Mouse (Mus musculus): ENCODE data around the gene Pcca.
"Not testable (repeated sequence)": the region's sequence is repeated elsewhere in the genome, so short reads cannot be mapped to it uniquely, and the experiment has no call there.

Gene Pcca

GRCm38 (mm10) chr14:122570862-122571261 lies 36.7 kb downstream of the Pcca start:
- DNase-seq: no peak

GRCm38 (mm10) chr14:122574064-122574751 lies 40.1 kb downstream of the Pcca start:
- DNase-seq: no peak

DNA sequence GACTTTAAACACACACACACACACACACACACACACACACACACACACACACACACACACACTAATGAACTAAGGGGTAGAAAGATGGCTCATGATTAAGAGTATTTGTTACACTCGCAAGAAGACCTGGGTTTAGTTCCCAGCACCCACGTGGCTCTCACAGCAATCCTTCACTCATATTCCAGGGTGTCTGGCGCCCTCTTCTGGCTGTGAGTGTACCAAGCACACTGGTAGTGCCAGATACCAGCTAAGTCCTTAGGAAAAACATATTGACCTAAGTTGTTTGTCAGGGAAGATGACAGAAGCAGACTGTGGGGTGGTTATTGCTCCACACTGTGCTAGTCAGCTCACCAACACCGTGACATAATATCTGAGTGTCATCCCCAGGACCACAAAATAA lies 43.7 kb downstream of the Pcca start:
- DNase-seq: no peak

DNA sequence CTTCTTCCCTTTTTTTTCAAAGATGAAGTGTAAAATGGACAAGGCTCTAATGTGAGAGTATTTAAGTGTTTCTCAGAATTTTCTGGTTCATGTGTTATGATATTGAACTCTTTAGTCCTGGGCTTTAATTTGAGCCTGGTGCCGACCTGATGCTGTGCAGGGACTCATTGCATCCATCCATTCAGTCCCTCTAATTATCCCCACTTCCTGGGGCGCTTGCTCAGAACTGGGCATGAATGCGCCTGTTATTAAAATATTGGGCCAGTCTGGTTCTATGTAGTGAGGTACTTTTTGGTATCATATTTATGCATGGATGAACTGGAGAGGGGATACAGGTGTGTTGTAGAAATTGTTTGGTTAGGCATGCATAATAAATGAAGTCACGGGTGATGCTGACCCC lies 47.9 kb downstream of the Pcca start:
- no peak for DNase-seq

DNA sequence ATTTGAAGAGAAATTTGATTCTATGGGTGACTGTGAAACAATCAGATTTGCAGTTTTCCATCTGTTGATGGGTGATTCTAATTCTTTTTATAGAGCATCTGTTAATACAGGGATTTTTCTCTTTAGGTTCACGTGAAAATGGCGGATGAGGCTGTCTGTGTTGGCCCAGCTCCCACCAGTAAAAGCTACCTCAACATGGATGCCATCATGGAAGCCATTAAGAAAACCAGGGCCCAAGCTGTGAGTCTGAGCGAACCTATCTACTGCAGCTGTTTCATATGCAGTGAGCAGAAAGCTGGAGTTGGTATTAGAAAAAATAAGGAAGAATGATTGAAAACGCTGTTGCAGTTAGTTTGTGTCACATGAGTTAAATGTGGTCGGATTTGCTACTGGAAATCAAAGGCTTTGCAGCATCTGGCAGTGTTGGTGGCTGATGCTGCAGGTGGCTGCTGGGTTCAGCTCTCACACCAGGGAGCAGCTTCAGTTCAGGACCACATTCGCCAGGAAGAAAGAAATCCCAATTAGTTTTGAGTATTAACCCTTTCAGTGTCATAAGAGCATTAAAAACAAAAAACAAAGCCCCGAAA lies 48.5 kb downstream of the Pcca start:
- DNase-seq: no peak

- DNase-seq: not testable (repeated sequence)
Observed at GRCm38 (mm10) chr14:122584087-122584486, 50.0 kb downstream of the Pcca start.

DNA sequence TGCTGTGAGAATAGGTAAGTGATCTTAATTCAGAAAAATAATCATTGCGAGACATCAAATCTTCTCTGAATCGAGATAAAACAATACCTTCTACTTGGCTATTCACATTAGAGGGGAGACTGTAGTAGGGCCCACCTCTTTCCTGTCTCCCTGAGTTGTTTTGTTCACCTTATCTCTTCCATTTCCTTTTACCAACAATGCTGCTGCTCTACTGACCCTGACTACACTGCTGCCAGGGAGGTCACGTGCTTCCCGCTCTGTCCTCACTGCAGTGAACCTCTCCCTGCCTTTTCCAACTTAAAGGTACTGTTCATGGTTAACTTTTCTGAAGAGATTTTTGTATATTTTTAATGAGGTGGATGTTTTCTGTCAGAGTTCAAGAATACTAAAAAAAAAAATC lies 52.8 kb downstream of the Pcca start:
- no peak for DNase-seq

DNA sequence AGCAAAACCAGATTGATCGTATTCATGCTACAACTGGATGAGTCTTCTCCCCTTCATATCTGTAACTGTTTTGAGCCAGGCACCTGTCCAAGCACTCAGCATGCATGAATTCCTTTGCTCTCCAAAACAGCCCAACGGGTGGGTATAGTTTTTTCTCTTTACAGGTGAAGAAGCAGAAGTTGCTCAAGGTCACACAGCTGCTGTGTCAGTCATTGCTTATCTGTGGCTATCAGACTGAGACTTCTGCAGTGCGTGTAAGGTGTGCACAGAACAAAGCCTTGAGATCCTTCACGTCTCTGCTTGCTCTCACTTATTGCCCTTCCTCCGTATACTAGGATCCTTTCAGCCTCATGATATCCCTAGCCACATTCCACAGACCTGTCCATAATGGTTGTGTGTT lies 63.4 kb downstream of the Pcca start:
- DNase-seq: no peak

- no peak for DNase-seq
Observed at GRCm38 (mm10) chr14:122598802-122599201, 64.7 kb downstream of the Pcca start.

DNA sequence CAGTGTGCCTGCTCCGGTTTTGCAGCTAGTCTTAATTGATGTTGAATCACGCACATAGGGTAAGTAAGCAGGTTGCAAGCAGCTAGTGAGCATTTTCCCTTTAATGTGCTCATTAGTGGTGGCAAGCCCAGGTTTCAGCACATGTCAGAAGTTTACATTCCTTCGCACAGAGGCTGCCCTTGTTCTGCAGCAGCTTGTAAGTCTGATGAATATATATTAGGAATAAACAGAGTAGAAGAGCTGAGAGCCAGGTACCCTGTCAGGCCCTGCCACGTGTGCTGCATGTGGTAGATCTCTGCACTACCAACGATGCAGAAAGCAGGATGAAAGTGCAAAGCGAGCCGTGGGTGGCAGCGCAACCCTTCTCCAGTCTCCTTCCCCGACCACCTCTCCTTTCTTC lies 65.7 kb downstream of the Pcca start:
- no peak for DNase-seq

DNA sequence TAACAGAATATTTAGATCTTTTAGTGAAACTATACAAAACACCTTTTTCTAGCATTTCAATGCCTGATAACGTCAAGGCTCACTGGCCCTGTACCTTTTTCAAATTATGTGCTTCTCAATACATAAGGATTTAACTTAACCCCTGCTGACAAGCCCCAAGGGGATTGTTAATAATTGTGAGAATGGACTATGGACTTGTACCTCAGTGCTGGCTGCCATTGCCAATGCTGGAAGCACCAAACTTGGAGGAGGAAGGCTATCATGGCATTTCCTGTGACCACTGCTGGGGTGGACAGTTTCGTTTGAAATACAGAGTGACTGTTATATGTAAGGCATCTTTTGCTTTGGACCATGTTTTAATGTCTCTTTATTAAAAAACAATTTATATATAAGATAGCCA lies 68.6 kb downstream of the Pcca start:
- no peak for DNase-seq

DNA sequence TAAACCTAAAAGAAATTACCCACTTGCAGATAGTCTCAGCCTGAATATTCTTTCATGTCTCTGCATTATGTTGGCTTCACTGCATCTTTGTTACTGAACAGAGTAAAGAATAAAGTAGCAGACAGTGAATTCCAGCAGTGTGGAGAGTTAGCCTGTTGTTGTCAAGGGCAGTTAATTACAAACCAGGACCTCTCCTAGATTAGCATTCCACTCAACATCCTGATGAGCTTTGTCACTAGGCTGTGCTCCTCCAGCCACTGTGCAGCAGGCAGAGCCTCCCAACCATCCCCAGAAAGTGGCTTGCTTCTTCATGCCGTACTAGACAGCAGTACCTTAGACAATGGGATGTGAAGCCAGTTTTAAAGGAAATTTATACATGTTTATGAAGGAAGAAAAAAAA lies 72.4 kb downstream of the Pcca start:
- no peak for DNase-seq

DNA sequence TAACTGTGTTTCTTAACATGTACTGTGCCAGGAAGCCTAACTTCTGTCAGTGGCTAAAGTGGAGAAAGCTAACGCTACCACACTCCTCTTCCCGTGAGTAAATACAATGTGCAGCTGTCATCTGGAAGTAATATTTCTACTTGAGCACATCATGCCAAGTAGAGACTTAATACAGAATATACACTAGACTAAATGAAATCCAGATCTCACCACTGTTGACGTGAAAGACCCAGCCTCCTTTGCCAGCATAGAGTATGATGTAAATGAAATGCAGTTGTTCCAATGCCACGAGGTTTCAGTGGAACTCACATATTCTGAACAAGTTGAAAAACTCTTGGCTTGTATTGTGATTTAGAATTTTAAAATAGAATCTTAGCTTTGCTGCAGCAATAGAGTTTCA lies 73.3 kb downstream of the Pcca start:
- no peak for DNase-seq

DNA sequence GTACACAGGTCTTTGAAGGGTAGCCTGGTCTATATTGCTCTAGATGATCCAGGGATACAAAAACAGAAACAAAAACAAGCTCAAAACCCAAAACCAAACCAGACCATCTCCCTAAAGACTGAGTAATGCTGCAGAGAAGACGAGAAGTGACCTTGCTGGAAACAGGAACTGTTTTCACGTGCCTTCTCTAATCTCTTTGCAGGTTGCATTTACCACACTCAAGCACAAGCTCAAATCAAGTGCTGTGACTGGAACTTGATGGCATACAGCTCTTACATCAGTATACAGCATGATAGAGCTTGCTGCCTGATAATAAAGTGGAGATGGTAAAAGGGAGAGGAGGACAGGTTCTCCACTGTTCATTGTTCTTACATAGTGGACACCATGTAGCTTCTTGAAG lies 74.2 kb downstream of the Pcca start:
- DNase-seq: no peak

DNA sequence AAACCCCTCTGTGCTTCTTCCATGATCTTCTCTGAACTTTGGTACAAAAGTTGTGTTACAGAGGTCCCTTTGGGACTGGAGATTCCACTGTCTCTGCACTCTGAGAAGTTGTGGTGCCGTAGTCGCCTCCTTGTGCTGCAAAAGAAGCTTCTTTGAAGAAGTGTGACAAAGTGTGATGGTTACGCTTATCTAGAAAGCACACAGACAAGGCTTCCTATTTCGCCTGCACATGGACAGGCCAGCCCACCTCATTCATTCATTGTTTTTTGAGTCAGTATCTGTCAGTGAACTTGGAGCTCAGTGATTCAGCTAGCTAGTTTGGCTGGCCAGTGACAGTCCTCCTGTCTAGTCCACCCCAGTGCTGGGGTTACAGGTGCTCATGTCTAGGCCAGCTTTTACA lies 76.9 kb downstream of the Pcca start:
- DNase-seq: no peak

- DNase-seq: no peak
Observed at GRCm38 (mm10) chr14:122612317-122612716, 78.2 kb downstream of the Pcca start.

DNA sequence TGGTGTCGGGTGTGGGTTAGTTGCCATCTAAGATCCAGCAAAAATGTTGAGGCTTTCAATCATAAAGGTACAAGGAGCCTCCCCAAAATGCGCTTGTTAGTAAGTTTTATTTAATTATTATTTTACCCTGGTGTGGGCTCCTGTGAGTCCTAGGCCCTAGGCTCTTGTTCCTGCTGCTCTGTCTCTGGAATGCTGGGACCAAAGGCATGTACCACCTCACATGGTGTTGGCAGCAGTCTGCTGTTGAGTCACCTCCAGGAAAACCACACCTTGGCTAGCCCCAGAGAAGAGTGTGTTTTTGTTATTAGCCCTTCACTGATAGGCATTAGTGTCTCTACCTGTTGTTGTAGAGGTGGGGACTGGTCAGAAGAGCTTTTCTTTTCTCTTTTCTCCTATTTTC lies 83.5 kb downstream of the Pcca start:
- no peak for DNase-seq

GRCm38 (mm10) chr14:122633416-122633815 lies 99.3 kb downstream of the Pcca start:
- no peak for DNase-seq

GRCm38 (mm10) chr14:122636601-122637000 lies 102.5 kb downstream of the Pcca start:
- DNase-seq: no peak

GRCm38 (mm10) chr14:122637798-122638555 lies 103.9 kb downstream of the Pcca start:
- DNase-seq: no peak

DNA sequence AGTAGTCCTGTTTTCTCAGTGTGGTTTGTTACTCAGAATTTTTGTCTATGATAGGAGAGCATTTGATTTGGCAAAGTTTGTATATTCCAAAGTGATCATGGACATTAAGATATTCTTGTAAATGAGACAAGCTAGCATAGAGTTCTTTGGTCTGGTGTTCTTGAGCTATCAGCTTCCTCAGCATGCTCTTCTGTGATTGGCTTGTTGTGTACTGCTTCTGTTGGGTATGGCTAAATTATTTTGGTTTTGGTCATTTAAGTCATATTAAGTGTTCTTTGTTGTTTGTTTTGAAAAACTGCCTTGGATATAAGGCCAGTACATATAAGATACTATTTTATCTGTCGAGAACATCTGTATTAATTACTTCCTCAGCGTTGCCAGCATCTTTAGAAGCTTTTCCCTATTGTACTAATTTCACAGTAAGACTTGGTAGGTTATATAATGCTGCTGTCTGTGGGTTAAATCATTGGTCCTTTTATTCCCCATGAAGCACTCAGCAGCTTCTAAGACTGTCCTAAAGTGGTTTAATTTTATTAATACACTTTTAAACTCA lies 105.1 kb downstream of the Pcca start:
- no peak for DNase-seq

DNA sequence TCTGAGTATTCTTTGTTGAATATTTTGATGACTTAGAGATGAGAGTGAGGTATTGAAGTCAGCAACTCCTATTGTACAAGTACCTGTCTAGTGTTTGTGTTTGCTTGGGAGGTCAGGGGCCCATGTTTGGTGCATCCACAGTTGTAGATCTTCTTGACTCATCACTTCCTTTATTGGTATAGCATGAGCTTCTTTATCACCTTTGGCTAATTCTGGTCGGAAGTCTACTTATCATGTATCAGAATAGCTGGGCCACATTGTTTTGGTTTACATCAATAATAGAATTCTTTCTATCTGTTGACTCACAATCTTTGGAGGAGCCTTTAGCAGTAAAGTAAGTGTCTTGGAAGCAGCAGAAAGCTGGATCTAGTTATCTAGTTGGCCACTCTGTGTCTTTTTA lies 108.3 kb downstream of the Pcca start:
- DNase-seq: no peak

- DNase-seq: no peak
Observed at GRCm38 (mm10) chr14:122648214-122648613, 114.1 kb downstream of the Pcca start.

- no peak for DNase-seq
Observed at GRCm38 (mm10) chr14:122649336-122649950, 115.3 kb downstream of the Pcca start.

Data from layer of hippocampus, adult 9-11 months (tissue).